Mouse (Mus musculus): ENCODE measurements around the gene Rapgefl1. TPM values are rescaled to one million over a fixed set of nuclear protein-coding genes. Genes with fewer than 3 reads are reported as not detected.

Gene Rapgefl1
- total RNA-seq, 1 experiment, result 0.98 TPM

DNA sequence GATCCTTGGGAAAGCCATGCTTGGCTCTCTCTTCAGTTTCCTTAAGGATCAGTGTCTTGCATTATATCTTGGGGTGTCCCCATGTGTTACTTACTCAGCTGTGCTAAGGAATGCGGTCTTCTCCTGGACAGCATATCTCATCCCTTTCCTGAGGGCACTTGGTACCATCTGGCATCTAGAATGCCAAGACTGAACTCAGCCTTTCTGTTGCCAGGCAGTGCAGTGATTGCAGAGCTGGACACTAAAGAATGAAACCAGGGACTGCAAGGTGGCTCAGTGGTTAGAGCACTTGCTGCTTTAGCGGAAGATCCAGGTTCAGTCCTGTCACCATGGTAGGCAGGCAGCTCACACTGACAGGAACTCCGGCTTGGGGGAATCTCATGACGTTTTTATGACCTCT is 6.7 kb upstream of the Rapgefl1 start:
- Histone ChIP-seq H3K9me3 (ENCODE audit: control insufficient read depth, insufficient read depth, low read depth, low read length) (no peaks in the 10 kb centered on the region), H3K4me1 (ENCODE audit: control insufficient read depth in 2 of 2, insufficient read depth in 2 of 2, low read length in 2 of 2, poor library complexity in 1 of 2) (peaks cover 3 to 6% of the 10 kb centered on the region in 2 experiments; a peak in 2 of 4 replicates), H3K27ac (ENCODE audit: insufficient read depth, low read depth, low read length, poor library complexity, severe bottlenecking) (no peak overlapping the region), H3K4me3 (ENCODE audit: insufficient read depth in 1 of 2, low read depth in 1 of 2, low read length in 2 of 2, poor library complexity in 1 of 2, severe bottlenecking in 1 of 2) (no peak overlapping the region), H3K9ac (ENCODE audit: insufficient read depth, low read depth, low read length, poor library complexity, severe bottlenecking) (no peak overlapping the region), H3K36me3 (ENCODE audit: control insufficient read depth, insufficient read depth, low read length, poor library complexity, severe bottlenecking) (peaks cover 33% of the 10 kb centered on the region)
- no peak for DNase-seq (ENCODE audit: low read depth, low spot score)
- in situ Hi-C loops (cut with MboI; ENCODE audit: low sequenced_read_pairs in 2 of 2, unreplicated experiment in 2 of 2), result no loop called here
- TF ChIP-seq MAFK (IDR thresholded peaks at IDR 0.05; ENCODE audit: insufficient read depth, low read depth, low read length) (no peak), HCFC1 (IDR thresholded peaks at IDR 0.05; ENCODE audit: borderline replicate concordance, insufficient read depth, low read length) (no peak), ZNF384 (IDR thresholded peaks at IDR 0.05; ENCODE audit: low read depth, low read length) (no peak), CHD2 (IDR thresholded peaks at IDR 0.05; ENCODE audit: low read depth, low read length) (no peak), ZC3H11A (IDR thresholded peaks at IDR 0.05; ENCODE audit: borderline replicate concordance, low read depth, low read length) (no peak)

DNA sequence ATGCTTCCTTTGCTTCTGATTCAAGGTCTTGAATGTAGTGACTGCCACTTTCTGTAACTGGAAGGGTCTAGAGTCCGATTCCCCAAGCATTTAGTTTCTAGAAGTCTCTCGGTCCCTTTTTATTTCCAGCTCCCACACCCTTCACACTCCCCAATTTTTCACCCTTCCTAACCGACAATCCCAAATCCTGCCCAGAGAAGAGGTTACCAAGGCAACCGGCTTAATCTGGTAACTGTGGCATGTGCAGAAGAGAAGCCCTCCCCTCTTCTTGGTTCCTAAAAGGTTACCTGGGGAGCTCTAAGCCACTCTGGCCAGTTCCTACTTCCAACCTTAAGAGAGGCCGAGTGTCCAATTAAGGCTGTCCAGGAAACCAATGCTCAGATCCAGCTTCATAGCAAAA is 1.3 kb upstream of the Rapgefl1 start:
- no peak overlapping the region for H3K4me3 ChIP-seq (ENCODE audit: insufficient read depth in 1 of 2, low read depth in 1 of 2, low read length in 2 of 2, poor library complexity in 1 of 2, severe bottlenecking in 1 of 2)
- H3K9me3 ChIP-seq (ENCODE audit: control insufficient read depth, insufficient read depth, low read depth, low read length), result no peaks in the 10 kb centered on the region
- H3K9ac ChIP-seq (ENCODE audit: insufficient read depth, low read depth, low read length, poor library complexity, severe bottlenecking), result no peak overlapping the region
- no peak for DNase-seq (ENCODE audit: low read depth, low spot score)
- no peak overlapping the region for H3K27ac ChIP-seq (ENCODE audit: insufficient read depth, low read depth, low read length, poor library complexity, severe bottlenecking)
- peaks cover 7 to 21% of the 10 kb centered on the region in 2 experiments; a peak in 3 of 4 replicates for H3K4me1 ChIP-seq (ENCODE audit: control insufficient read depth in 2 of 2, insufficient read depth in 2 of 2, low read length in 2 of 2, poor library complexity in 1 of 2)
- TF ChIP-seq MAFK (IDR thresholded peaks at IDR 0.05; ENCODE audit: insufficient read depth, low read depth, low read length) (no peak), ZC3H11A (IDR thresholded peaks at IDR 0.05; ENCODE audit: borderline replicate concordance, low read depth, low read length) (no peak), CHD2 (IDR thresholded peaks at IDR 0.05; ENCODE audit: low read depth, low read length) (no peak), HCFC1 (IDR thresholded peaks at IDR 0.05; ENCODE audit: borderline replicate concordance, insufficient read depth, low read length) (no peak), ZNF384 (IDR thresholded peaks at IDR 0.05; ENCODE audit: low read depth, low read length) (no peak)
- in situ Hi-C loops (cut with MboI; ENCODE audit: low sequenced_read_pairs in 2 of 2, unreplicated experiment in 2 of 2), result no loop called here
- H3K36me3 ChIP-seq (ENCODE audit: control insufficient read depth, insufficient read depth, low read length, poor library complexity, severe bottlenecking), result peaks cover 11% of the 10 kb centered on the region

DNA sequence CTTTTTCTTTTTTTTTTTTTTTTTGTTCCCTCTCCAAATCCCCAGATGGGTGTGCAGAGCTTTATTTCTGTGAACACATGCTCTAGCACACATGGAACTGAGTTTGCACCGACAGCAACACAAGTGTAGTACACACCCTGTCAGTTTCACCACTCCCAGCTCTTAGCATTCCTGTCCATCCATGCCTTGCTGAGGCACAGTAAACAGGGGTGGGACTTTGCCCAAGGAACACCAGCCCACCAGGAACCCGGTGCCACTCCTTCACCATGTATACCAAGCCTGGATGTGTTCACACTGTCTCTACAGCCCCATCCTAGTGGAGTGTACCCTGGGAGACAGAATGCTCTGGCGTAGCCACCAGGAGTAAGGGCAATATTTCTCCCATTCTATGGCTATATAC is 860 bp upstream of the Rapgefl1 start:
- no peak for DNase-seq (ENCODE audit: low read depth, low spot score)
- Histone ChIP-seq H3K36me3 (ENCODE audit: control insufficient read depth, insufficient read depth, low read length, poor library complexity, severe bottlenecking) (peaks cover 11% of the 10 kb centered on the region), H3K27ac (ENCODE audit: insufficient read depth, low read depth, low read length, poor library complexity, severe bottlenecking) (no peak overlapping the region), H3K4me1 (ENCODE audit: control insufficient read depth in 2 of 2, insufficient read depth in 2 of 2, low read length in 2 of 2, poor library complexity in 1 of 2) (peaks cover 7 to 21% of the 10 kb centered on the region in 2 experiments; a peak in 3 of 4 replicates), H3K9ac (ENCODE audit: insufficient read depth, low read depth, low read length, poor library complexity, severe bottlenecking) (no peak overlapping the region), H3K9me3 (ENCODE audit: control insufficient read depth, insufficient read depth, low read depth, low read length) (no peaks in the 10 kb centered on the region), H3K4me3 (ENCODE audit: insufficient read depth in 1 of 2, low read depth in 1 of 2, low read length in 2 of 2, poor library complexity in 1 of 2, severe bottlenecking in 1 of 2) (peak overlapping the region in 1 of 2 experiments; percentile 98; a peak in 1 of 4 replicates)
- in situ Hi-C loops (cut with MboI; ENCODE audit: low sequenced_read_pairs in 2 of 2, unreplicated experiment in 2 of 2), result no loop called here
- TF ChIP-seq ZC3H11A (IDR thresholded peaks at IDR 0.05; ENCODE audit: borderline replicate concordance, low read depth, low read length), result no peak
- no peak for TF ChIP-seq MAFK (IDR thresholded peaks at IDR 0.05; ENCODE audit: insufficient read depth, low read depth, low read length)
- no peak for TF ChIP-seq ZNF384 (IDR thresholded peaks at IDR 0.05; ENCODE audit: low read depth, low read length)
- no peak for TF ChIP-seq HCFC1 (IDR thresholded peaks at IDR 0.05; ENCODE audit: borderline replicate concordance, insufficient read depth, low read length)
- TF ChIP-seq CHD2 (IDR thresholded peaks at IDR 0.05; ENCODE audit: low read depth, low read length), result no peak

DNA sequence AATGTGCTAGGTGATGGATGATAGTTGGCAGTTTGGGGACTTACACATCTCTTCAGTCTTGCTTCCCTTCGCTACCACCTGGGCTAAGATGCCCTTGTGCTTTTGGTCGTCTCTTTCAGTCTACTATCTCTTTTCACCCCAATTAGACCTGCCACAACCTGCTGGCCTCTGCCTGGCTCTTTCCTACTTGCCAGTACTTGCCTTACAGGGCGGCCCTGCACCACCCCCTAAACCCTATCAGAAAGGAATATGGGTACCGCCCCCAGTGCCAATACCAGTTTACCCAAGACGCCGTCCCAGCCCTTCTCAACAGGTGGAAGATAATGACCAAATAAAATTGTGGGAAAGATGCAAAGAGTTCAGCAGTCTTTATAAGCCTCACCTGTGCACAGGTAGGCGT is 457 bp upstream of the Rapgefl1 start:
- TF ChIP-seq MAFK (IDR thresholded peaks at IDR 0.05; ENCODE audit: insufficient read depth, low read depth, low read length) (no peak), CHD2 (IDR thresholded peaks at IDR 0.05; ENCODE audit: low read depth, low read length) (no peak)
- Histone ChIP-seq H3K4me1 (ENCODE audit: control insufficient read depth in 2 of 2, insufficient read depth in 2 of 2, low read length in 2 of 2, poor library complexity in 1 of 2) (peaks cover 7 to 21% of the 10 kb centered on the region in 2 experiments; a peak in 3 of 4 replicates), H3K4me3 (ENCODE audit: insufficient read depth in 1 of 2, low read depth in 1 of 2, low read length in 2 of 2, poor library complexity in 1 of 2, severe bottlenecking in 1 of 2) (peak overlapping the region; percentile 87 to 98; a peak in 3 of 4 replicates), H3K9ac (ENCODE audit: insufficient read depth, low read depth, low read length, poor library complexity, severe bottlenecking) (no peak overlapping the region), H3K9me3 (ENCODE audit: control insufficient read depth, insufficient read depth, low read depth, low read length) (no peaks in the 10 kb centered on the region), H3K27ac (ENCODE audit: insufficient read depth, low read depth, low read length, poor library complexity, severe bottlenecking) (no peak overlapping the region), H3K36me3 (ENCODE audit: control insufficient read depth, insufficient read depth, low read length, poor library complexity, severe bottlenecking) (peaks cover 11% of the 10 kb centered on the region)
- no peak for DNase-seq (ENCODE audit: low read depth, low spot score)
- in situ Hi-C loops (cut with MboI; ENCODE audit: low sequenced_read_pairs in 2 of 2, unreplicated experiment in 2 of 2), result no loop called here

DNA sequence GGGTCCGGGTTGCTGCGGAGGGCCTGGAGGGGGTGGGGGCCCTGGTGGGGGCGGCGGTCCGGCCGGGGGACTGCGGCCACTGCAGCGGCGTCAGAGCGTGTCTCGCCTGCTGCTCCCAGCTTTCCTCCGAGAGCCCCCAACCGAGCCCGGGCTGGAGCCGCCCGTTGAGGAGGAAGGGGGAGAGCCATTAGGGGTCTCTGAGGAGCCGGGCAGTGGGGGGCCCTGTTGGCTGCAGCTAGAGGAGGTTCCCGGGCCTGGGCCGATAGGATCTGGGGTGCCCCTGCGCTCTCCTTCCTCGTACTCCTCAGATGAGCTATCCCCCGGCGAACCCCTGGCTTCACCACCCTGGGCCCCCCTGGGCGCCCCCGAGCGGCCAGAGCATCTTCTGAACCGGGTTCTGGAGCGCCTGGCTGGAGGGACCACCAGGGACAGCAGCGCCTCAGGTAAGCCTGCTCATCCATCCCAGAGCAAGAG is 683 bp downstream of the Rapgefl1 start:
- no peak for DNase-seq (ENCODE audit: low read depth, low spot score)
- no peak overlapping the region for H3K27ac ChIP-seq (ENCODE audit: insufficient read depth, low read depth, low read length, poor library complexity, severe bottlenecking)

More for the DNA sequence above, 683 bp downstream of the Rapgefl1 start:
- in situ Hi-C loops (cut with MboI; ENCODE audit: low sequenced_read_pairs in 2 of 2, unreplicated experiment in 2 of 2), result no loop called here
- H3K9ac ChIP-seq (ENCODE audit: insufficient read depth, low read depth, low read length, poor library complexity, severe bottlenecking), result no peak overlapping the region
- H3K4me1 ChIP-seq (ENCODE audit: control insufficient read depth in 2 of 2, insufficient read depth in 2 of 2, low read length in 2 of 2, poor library complexity in 1 of 2), result peaks cover 7 to 21% of the 10 kb centered on the region in 2 experiments; a peak in 3 of 4 replicates
- H3K4me3 ChIP-seq (ENCODE audit: insufficient read depth in 1 of 2, low read depth in 1 of 2, low read length in 2 of 2, poor library complexity in 1 of 2, severe bottlenecking in 1 of 2), result peak overlapping the region; percentile 87 to 98
- H3K36me3 ChIP-seq (ENCODE audit: control insufficient read depth, insufficient read depth, low read length, poor library complexity, severe bottlenecking), result peaks cover 4% of the 10 kb centered on the region
- no peak for TF ChIP-seq ZNF384 (IDR thresholded peaks at IDR 0.05; ENCODE audit: low read depth, low read length)
- TF ChIP-seq ZC3H11A (IDR thresholded peaks at IDR 0.05; ENCODE audit: borderline replicate concordance, low read depth, low read length), result no peak
- no peak for TF ChIP-seq HCFC1 (IDR thresholded peaks at IDR 0.05; ENCODE audit: borderline replicate concordance, insufficient read depth, low read length)
- no peak for TF ChIP-seq CHD2 (IDR thresholded peaks at IDR 0.05; ENCODE audit: low read depth, low read length)
- TF ChIP-seq MAFK (IDR thresholded peaks at IDR 0.05; ENCODE audit: insufficient read depth, low read depth, low read length), result no peak
- no peaks in the 10 kb centered on the region for H3K9me3 ChIP-seq (ENCODE audit: control insufficient read depth, insufficient read depth, low read depth, low read length)
